17 mouse cellular contexts compared by ENCODE assay signal in the genomic region with DNA sequence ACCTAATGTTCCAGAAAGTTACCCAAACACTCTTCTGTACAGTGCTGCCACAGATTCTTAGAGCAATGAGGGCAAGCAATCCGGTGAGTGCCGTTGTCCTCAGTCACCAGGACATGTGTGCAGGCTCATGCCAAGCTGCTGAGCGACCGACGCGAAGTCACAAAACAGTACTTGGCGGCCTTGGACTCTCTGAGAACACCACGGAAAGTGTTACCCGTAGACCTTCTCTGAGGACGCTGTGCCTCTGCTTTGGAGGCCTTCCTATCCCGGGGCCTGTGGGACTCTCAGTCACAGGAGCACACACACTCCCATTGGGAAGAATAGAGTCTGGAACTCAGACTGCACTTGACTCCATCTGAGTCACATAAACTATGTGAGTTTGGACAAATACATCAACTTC.
DNase-seq lines count a peak whose midpoint lies in the region; ATAC-seq lines count a peak whose summit lies in the region.
"Had no signal": no experiment of that assay in that cellular context is flagged by ENCODE, and none has a peak within 500 bp of the region (broad histone marks: within the 10 kb centered on the region; RNA-seq: fewer than 3 reads in every experiment).

No protein-coding gene starts in this region.

- intact Hi-C loops in heart, postnatal 10 days (cut with DNase I): no loop called here

- no peak overlapping the region for H3K4me2 ChIP-seq in lung, embryonic 16.5 days (ENCODE audit: low read depth, low read length)
- H3K4me2 ChIP-seq: stomach, embryonic 15.5 days had no signal

- no peaks in the 10 kb centered on the region for H3K9me3 ChIP-seq in heart, embryonic 10.5 days
- no peaks in the 10 kb centered on the region for H3K9me3 ChIP-seq in lung, embryonic 16.5 days (ENCODE audit: control insufficient read depth, low read length)
- H3K9me3 ChIP-seq: megakaryocyte, embryonic 14.5 days; stomach, embryonic 15.5 days had no signal

- DNase-seq in adrenal gland, adult (ENCODE audit: inconsistent age in 2 of 2, low spot score in 1 of 2): peak; percentile 58 to 68
- no peak for DNase-seq in adrenal gland, adult 18-20 months (ENCODE audit: low spot score in 2 of 2)
- DNase-seq in heart, embryonic 10.5 days (ENCODE audit: low spot score): peak; percentile 74
- DNase-seq in heart, postnatal 10 days: no peak
- no peak for DNase-seq in lung, postnatal 4 days
- no peak for DNase-seq in cerebellum, postnatal 36 days
- DNase-seq: cerebellum, adult 11-12 months; layer of hippocampus, adult 9-11 months had no signal

- H3K27me3 ChIP-seq in heart, embryonic 10.5 days (ENCODE audit: insufficient read depth, poor library complexity, severe bottlenecking): no peaks in the 10 kb centered on the region
- H3K27me3 ChIP-seq in lung, embryonic 16.5 days (ENCODE audit: control insufficient read depth, insufficient read depth, low read depth, low read length): no peaks in the 10 kb centered on the region
- H3K27me3 ChIP-seq: CH12.LX; megakaryocyte, embryonic 14.5 days; stomach, embryonic 15.5 days had no signal

- no peaks in the 10 kb centered on the region for H3K36me3 ChIP-seq in heart, embryonic 10.5 days
- no peaks in the 10 kb centered on the region for H3K36me3 ChIP-seq in lung, embryonic 16.5 days (ENCODE audit: control insufficient read depth, insufficient read depth, low read length)
- H3K36me3 ChIP-seq: stomach, embryonic 15.5 days had no signal

- no peak overlapping the region for H3K27ac ChIP-seq in heart, embryonic 10.5 days
- no peak overlapping the region for H3K27ac ChIP-seq in lung, embryonic 16.5 days (ENCODE audit: low read length)
- peak overlapping the region; percentile 74 for H3K27ac ChIP-seq in brown adipose tissue, adult 24 weeks (replicated peaks; ENCODE audit: low read depth, low read length)
- H3K27ac ChIP-seq: kidney, postnatal 0 days; liver, embryonic 14.5 days; stomach, embryonic 15.5 days had no signal

- no peak overlapping the region for H3K9ac ChIP-seq in lung, embryonic 16.5 days (ENCODE audit: low read length)
- H3K9ac ChIP-seq: liver, embryonic 14.5 days; stomach, embryonic 15.5 days had no signal

- no peak overlapping the region for H3K4me3 ChIP-seq in heart, embryonic 10.5 days
- no peak overlapping the region for H3K4me3 ChIP-seq in lung, embryonic 16.5 days (ENCODE audit: low read length)
- no peak overlapping the region for H3K4me3 ChIP-seq in brown adipose tissue, adult 24 weeks (ENCODE audit: insufficient read depth, low read depth, low read length)
- H3K4me3 ChIP-seq: megakaryocyte, embryonic 14.5 days; stomach, embryonic 15.5 days had no signal

- no peaks in the 10 kb centered on the region for H3K4me1 ChIP-seq in heart, embryonic 10.5 days
- peaks cover 10% of the 10 kb centered on the region for H3K4me1 ChIP-seq in lung, embryonic 16.5 days (replicated peaks; ENCODE audit: control insufficient read depth, insufficient read depth, low read length)
- peaks cover 22% of the 10 kb centered on the region for H3K4me1 ChIP-seq in brown adipose tissue, adult 24 weeks (ENCODE audit: control insufficient read depth, insufficient read depth, insufficient read length, low read length)
- H3K4me1 ChIP-seq: stomach, embryonic 15.5 days had no signal

- ATAC-seq in lung, embryonic 16.5 days (ENCODE audit: low read depth): peak; percentile 46
- ATAC-seq: forebrain, embryonic 14.5 days; inflammation-experienced regulatory T-cells, adult 6 months had no signal

- WGBS in heart, embryonic 10.5 days: 75% methylated on average over 11 of the region's 11 CpGs
- 56% methylated on average over 11 of the region's 11 CpGs for WGBS in lung, embryonic 16.5 days

Comparison
In these comparisons a context has a peak if more than half of its experiments do, and no peak if none do; other contexts are left out.
1. DNase-seq: peak in adrenal gland, adult (2 of 2) and heart, embryonic 10.5 days (single experiment); none in adrenal gland, adult 18-20 months (0 of 2), heart, postnatal 10 days (0 of 2), lung, postnatal 4 days (0 of 2) and cerebellum, postnatal 36 days (0 of 2).